In genomic region chr12:55442861-55443850, GRCm38 (mm10) we compare ENCODE assay signal across 8 mouse cellular contexts. TPM values are rescaled to one million over a fixed set of nuclear protein-coding genes. Genes with fewer than 3 reads are reported as not detected.
A peak's percentile ranks its signal among the peaks of the same experiment; 100 is the strongest.
DNase-seq lines count a peak whose midpoint lies in the region; ATAC-seq and TF ChIP-seq lines count a peak whose summit lies in the region.

No protein-coding gene starts in this region.

- peak overlapping the region; percentile 2 to 21 (median 20) for H3K4me3 ChIP-seq in CH12.LX (replicated peaks in 1 of 3; ENCODE audit: low read depth in 2 of 3, low read length in 2 of 3, poor library complexity in 1 of 3)
- no peak overlapping the region for H3K4me3 ChIP-seq in neural tube, embryonic 14.5 days (ENCODE audit: low read depth, low read length)

- H3K36me3 ChIP-seq in CH12.LX (replicated peaks in 1 of 2; ENCODE audit: control insufficient read depth in 1 of 2, insufficient read depth in 1 of 2, low read length in 1 of 2), result no peaks in the 10 kb centered on the region
- no peaks in the 10 kb centered on the region for H3K36me3 ChIP-seq in neural tube, embryonic 14.5 days (ENCODE audit: control insufficient read depth, insufficient read depth, low read length)

- no peaks in the 10 kb centered on the region for H3K9me3 ChIP-seq in CH12.LX (replicated peaks; ENCODE audit: low read length)
- no peaks in the 10 kb centered on the region for H3K9me3 ChIP-seq in neural tube, embryonic 14.5 days (ENCODE audit: control insufficient read depth, low read length)

- peak overlapping the region; percentile 94 for H3K9ac ChIP-seq in CH12.LX (ENCODE audit: insufficient read depth, low read depth)
- H3K9ac ChIP-seq in neural tube, embryonic 14.5 days (replicated peaks; ENCODE audit: low read depth, low read length), result no peak overlapping the region

- intact Hi-C loops in left cerebral cortex, postnatal 4 days (cut with DNase I), result no loop called here

- H3K4me1 ChIP-seq in CH12.LX (ENCODE audit: control insufficient read depth in 1 of 2, insufficient read depth in 2 of 2), result peaks cover 50 to 97% of the 10 kb centered on the region in 2 experiments
- 0 out of 2 replicates have a peak, but pooled peaks cover 6% of the 10 kb centered on the region for H3K4me1 ChIP-seq in neural tube, embryonic 14.5 days (ENCODE audit: control insufficient read depth, insufficient read depth, low read length)

- peak; percentile 69 for TF ChIP-seq POLR2A in CH12.LX (IDR thresholded peaks at IDR 0.05; ENCODE audit: low read depth, low read length)

- H3K27me3 ChIP-seq in CH12.LX (replicated peaks), result no peaks in the 10 kb centered on the region
- H3K27me3 ChIP-seq in neural tube, embryonic 14.5 days (ENCODE audit: control insufficient read depth, insufficient read depth, low read length), result no peaks in the 10 kb centered on the region

- peak; percentile 29; the same call in 1 of the 2 replicates for ATAC-seq in neural tube, embryonic 14.5 days (ENCODE audit: low read depth)

- DNase-seq in cerebellum, postnatal 14 days, result peak; percentile 49 to 63
- no peak for DNase-seq in cerebellum, adult 11 months
- peak; percentile 73 for DNase-seq in CH12.LX (ENCODE audit: extremely low read depth)
- peak; percentile 87 for DNase-seq in gastrocnemius, adult 18-20 months (ENCODE audit: low spot score)
- peak; percentile 90 for DNase-seq in heart, postnatal 4 days
- DNase-seq in left cerebral cortex, postnatal 4 days, result peak; percentile 87
- DNase-seq in urinary bladder, postnatal 25 days (ENCODE audit: low spot score), result peak; percentile 49

- TF ChIP-seq CTCF in CH12.LX (conservative IDR thresholded peaks at IDR 0.05 in 1 of 2, IDR thresholded peaks at IDR 0.05 in 1 of 2; ENCODE audit: low read depth in 2 of 2, low read length in 2 of 2), result no peak

- 73% methylated on average over 9 of the region's 9 CpGs for WGBS in neural tube, embryonic 14.5 days

- TF ChIP-seq EP300 in CH12.LX (IDR thresholded peaks at IDR 0.05; ENCODE audit: low read length), result peak; percentile 83

- peak overlapping the region; percentile 98 for H3K27ac ChIP-seq in CH12.LX (ENCODE audit: insufficient read depth, low read depth)
- H3K27ac ChIP-seq in neural tube, embryonic 14.5 days (ENCODE audit: low read depth, low read length), result peak overlapping the region; percentile 39; the same call in 1 of the 2 replicates

- no peaks in the 10 kb centered on the region; the same call in 1 of the 2 replicates for H3K79me2 ChIP-seq in CH12.LX (replicated peaks; ENCODE audit: control insufficient read depth, extremely low read depth, insufficient read depth, poor library complexity, severe bottlenecking)

- TF ChIP-seq RAD21 in CH12.LX (IDR thresholded peaks at IDR 0.05; ENCODE audit: low read depth, low read length), result peak; percentile 15

- in situ Hi-C loops in CH12.LX (cut with MboI; ENCODE audit: low pct_ligation_motif_present, low pct_unique_long_range_greater_than_20kb, low sequenced_read_pairs), result loop anchor here (5.0 kb wide), 1 partner anchor 49 kb away; the partner anchor contains the start of gene Nfkbia

- H3K4me2 ChIP-seq in CH12.LX (ENCODE audit: insufficient read depth, low read depth, poor library complexity, severe bottlenecking), result peak overlapping the region; percentile 85
- no peak overlapping the region for H3K4me2 ChIP-seq in neural tube, embryonic 14.5 days (ENCODE audit: low read depth, low read length)

- dilution Hi-C loops in CH12.LX (cut with MboI; ENCODE audit: extremely low pct_ligation_motif_present, extremely low pct_unique_long_range_greater_than_20kb, low sequenced_read_pairs), result no loop called here

TF ChIP-seq in CH12.LX, 34 proteins besides CTCF, POLR2A, EP300 and RAD21:
- TF ChIP-seq ZKSCAN1 (IDR thresholded peaks at IDR 0.05; ENCODE audit: borderline replicate concordance, low read depth, low read length), result no peak
- peak; percentile 71; the same call in 1 of the 2 replicates for TF ChIP-seq RCOR1 (conservative IDR thresholded peaks at IDR 0.05; ENCODE audit: low read depth, low read length)
- TF ChIP-seq HCFC1 (IDR thresholded peaks at IDR 0.05; ENCODE audit: low read depth, low read length), result no peak
- no peak for TF ChIP-seq KAT2A (IDR thresholded peaks at IDR 0.05; ENCODE audit: insufficient replicate concordance, low read length)
- TF ChIP-seq E2F4 (IDR thresholded peaks at IDR 0.05; ENCODE audit: insufficient replicate concordance, low read depth, low read length), result no peak
- TF ChIP-seq ELF1 (IDR thresholded peaks at IDR 0.05; ENCODE audit: low read depth, low read length), result peak; percentile 31
- no peak for TF ChIP-seq NRF1 (IDR thresholded peaks at IDR 0.05; ENCODE audit: low read depth, low read length)
- TF ChIP-seq CHD2 (IDR thresholded peaks at IDR 0.05; ENCODE audit: low read length), result no peak
- TF ChIP-seq NELFE (IDR thresholded peaks at IDR 0.05; ENCODE audit: low read depth, low read length), result peak; percentile 64
- TF ChIP-seq JUND (conservative IDR thresholded peaks at IDR 0.05; ENCODE audit: low read depth, low read length), result no peak
- no peak for TF ChIP-seq POLR2AphosphoS2 (IDR thresholded peaks at IDR 0.05; ENCODE audit: low read depth, low read length)
- peak; percentile 71 for TF ChIP-seq ZMIZ1 (IDR thresholded peaks at IDR 0.05; ENCODE audit: low read depth, low read length)
- TF ChIP-seq PAX5 (IDR thresholded peaks at IDR 0.05; ENCODE audit: low read length), result no peak
- TF ChIP-seq MYC (IDR thresholded peaks at IDR 0.05; ENCODE audit: low read depth, low read length), result peak; percentile 56; the same call in 1 of the 2 replicates
- TF ChIP-seq BHLHE40 (IDR thresholded peaks at IDR 0.05; ENCODE audit: low read depth, low read length), result peak; percentile 71
- peak; percentile 90 for TF ChIP-seq CHD1 (IDR thresholded peaks at IDR 0.05; ENCODE audit: low read depth, low read length)
- TF ChIP-seq UBTF (IDR thresholded peaks at IDR 0.05; ENCODE audit: low read depth, low read length), result no peak
- TF ChIP-seq GABPA (IDR thresholded peaks at IDR 0.05; ENCODE audit: insufficient replicate concordance, low read depth, low read length), result no peak
- no peak for TF ChIP-seq USF2 (conservative IDR thresholded peaks at IDR 0.05; ENCODE audit: low read depth, low read length)
- TF ChIP-seq ETS1 (conservative IDR thresholded peaks at IDR 0.05; ENCODE audit: low read depth, low read length), result peak; percentile 66
- TF ChIP-seq JUN (IDR thresholded peaks at IDR 0.05; ENCODE audit: insufficient read depth, low read depth, low read length), result no peak
- no peak for TF ChIP-seq ZNF384 (IDR thresholded peaks at IDR 0.05; ENCODE audit: low read depth, low read length)
- TF ChIP-seq TCF12 (IDR thresholded peaks at IDR 0.05; ENCODE audit: low read depth, low read length), result peak; percentile 68
- TF ChIP-seq ZC3H11A (IDR thresholded peaks at IDR 0.05; ENCODE audit: low read depth, low read length), result no peak
- peak; percentile 71; the same call in 1 of the 2 replicates for TF ChIP-seq MEF2A (IDR thresholded peaks at IDR 0.05; ENCODE audit: borderline replicate concordance, low read depth, low read length)
- TF ChIP-seq MAFK (IDR thresholded peaks at IDR 0.05; ENCODE audit: insufficient replicate concordance, low read length), result no peak
- TF ChIP-seq MAZ (IDR thresholded peaks at IDR 0.05; ENCODE audit: low read depth, low read length), result peak; percentile 97
- peak; percentile 76 for TF ChIP-seq MAX (IDR thresholded peaks at IDR 0.05; ENCODE audit: low read length)
- TF ChIP-seq MXI1 (IDR thresholded peaks at IDR 0.05; ENCODE audit: low read depth, low read length), result peak; percentile 68
- TF ChIP-seq SIN3A (IDR thresholded peaks at IDR 0.05; ENCODE audit: low read length), result peak; percentile 78; the same call in 1 of the 2 replicates
- peak; percentile 31; the same call in 1 of the 2 replicates for TF ChIP-seq SMC3 (IDR thresholded peaks at IDR 0.05; ENCODE audit: low read depth, low read length)
- peak; percentile 76 for TF ChIP-seq IRF4 (IDR thresholded peaks at IDR 0.05; ENCODE audit: low read depth, low read length)
- no peak; the same call in 1 of the 2 replicates for TF ChIP-seq TBP (conservative IDR thresholded peaks at IDR 0.05; ENCODE audit: low read depth, low read length)
- no peak for TF ChIP-seq USF1 (IDR thresholded peaks at IDR 0.05; ENCODE audit: low read depth, low read length)

RNA-seq across cellular contexts. Expression of gene Nfkbia, which starts 49.3 kb away (rescaled TPM):
- total RNA-seq in CH12.LX (2012; rRNA removed), result 465 and 702 TPM in 2 replicates
- total RNA-seq in CH12.LX (2014; rRNA removed), result 138 and 178 TPM in 2 replicates
- polyA plus RNA-seq in CH12.LX (2012; ENCODE audit: insufficient read length, low read depth), result 115 and 143 TPM in 2 replicates
- 10 to 100 TPM; 19.0 to 63.6 TPM for total RNA-seq in gastrocnemius, adult 18-20 months (2021)
- total RNA-seq in heart, postnatal 4 days (2021), result 10 to 100 TPM; 31.4 to 34.2 TPM
- 10 to 100 TPM; 26.8 to 33.6 TPM for total RNA-seq in left cerebral cortex, postnatal 4 days (2021)
- polyA plus RNA-seq in neural tube, embryonic 14.5 days (2014; fragmentation: Nextera tagmentation; extraction: Ambion mirVana), result 61.9 and 62.7 TPM in 2 replicates

RNA-seq across cellular contexts. Expression of gene Psma6, which starts 59.1 kb away (rescaled TPM):
- 271 and 319 TPM in 2 replicates for total RNA-seq in CH12.LX (2012; rRNA removed)
- 585 and 610 TPM in 2 replicates for total RNA-seq in CH12.LX (2014; rRNA removed)
- 307 and 352 TPM in 2 replicates for polyA plus RNA-seq in CH12.LX (2012; ENCODE audit: insufficient read length, low read depth)
- 100 to 1,000 TPM; 162 TPM for total RNA-seq in gastrocnemius, adult 18-20 months (2021)
- total RNA-seq in heart, postnatal 4 days (2021), result 100 to 1,000 TPM; 192 to 195 TPM
- 100 to 1,000 TPM; 173 to 183 TPM for total RNA-seq in left cerebral cortex, postnatal 4 days (2021)
- 420 and 439 TPM in 2 replicates for polyA plus RNA-seq in neural tube, embryonic 14.5 days (2014; fragmentation: Nextera tagmentation; extraction: Ambion mirVana)
